Mouse (Mus musculus) midbrain, embryonic 11.5 days (tissue): ENCODE measurements at regions not wholly inside any gene's neighbourhood (a gene's known extent, or its start where the extent isn't known, plus 50 kb on each side); places are given as distances from the start of the nearest gene placed in this dataset.
"Not testable (repeated sequence)": the region's sequence is repeated elsewhere in the genome, so short reads cannot be mapped to it uniquely, and the experiment has no call there.

Source experiments
- ATAC-seq: fragments of 200-750 bp; cut with Nextera tagmentation; 2 replicates; pipeline ENCODE4 v1.8.0; 2017; ENCODE audit warnings: moderate TSS enrichment, moderate library complexity; ENCODE audit not compliant: low FRiP score
- DNase-seq: peaks from one replicate; pipeline ENCODE4 v3.0.0; 2015; ENCODE audit warnings: low spot score; ENCODE audit errors: missing footprints
- H3K27ac ChIP-seq: fragments of 300-500 bp; sonication (generic); 2 replicates; pipeline ENCODE4 v1.5.1; 2014; ENCODE audit warnings: low read depth, low read length
- H3K27me3 ChIP-seq: fragments of 300-500 bp; sonication (generic); 2 replicates; pipeline ENCODE4 v1.6.1; 2014; ENCODE audit warnings: mild to moderate bottlenecking, low read length, moderate library complexity, mixed read lengths; ENCODE audit not compliant: control insufficient read depth, insufficient read depth
- H3K36me3 ChIP-seq: fragments of 300-500 bp; sonication (generic); 2 replicates; pipeline ENCODE4 v1.6.1; 2014; ENCODE audit warnings: mild to moderate bottlenecking, low read length, moderate library complexity, mixed read lengths; ENCODE audit not compliant: control insufficient read depth, insufficient read depth
- H3K4me1 ChIP-seq: fragments of 300-500 bp; sonication (generic); 2 replicates; pipeline ENCODE4 v1.6.1; 2014; ENCODE audit warnings: low read length; ENCODE audit not compliant: control insufficient read depth, insufficient read depth
- H3K4me2 ChIP-seq: fragments of 300-500 bp; sonication (generic); 2 replicates; pipeline ENCODE4 v1.6.1; 2014; ENCODE audit warnings: mild to moderate bottlenecking, moderate library complexity
- H3K4me3 ChIP-seq: fragments of 300-500 bp; sonication (generic); 2 replicates; pipeline ENCODE4 v1.5.1; 2014; ENCODE audit warnings: low read depth, low read length
- H3K9ac ChIP-seq: fragments of 300-500 bp; sonication (generic); 2 replicates; pipeline ENCODE4 v1.6.1; 2014; ENCODE audit warnings: low read length
- H3K9me3 ChIP-seq: fragments of 300-500 bp; sonication (generic); 2 replicates; pipeline ENCODE4 v1.6.1; 2016; ENCODE audit warnings: low read length; ENCODE audit not compliant: control insufficient read depth
- WGBS: fragments of 180-500 bp; shearing (Covaris S2); extraction: QIAGEN DNeasy Blood & Tissue Kit; methylation state at CpG from one replicate; pipeline ENCODE4 v1.1.7; 2014; 5-methylcytosine and 5-hydroxymethylcytosine counted together

- H3K36me3 ChIP-seq, result no peaks in the 10 kb centered on the region
Observed at GRCm38 (mm10) chr19:49294980-49295379, 1089.2 kb downstream of the Sorcs3 start.

DNA sequence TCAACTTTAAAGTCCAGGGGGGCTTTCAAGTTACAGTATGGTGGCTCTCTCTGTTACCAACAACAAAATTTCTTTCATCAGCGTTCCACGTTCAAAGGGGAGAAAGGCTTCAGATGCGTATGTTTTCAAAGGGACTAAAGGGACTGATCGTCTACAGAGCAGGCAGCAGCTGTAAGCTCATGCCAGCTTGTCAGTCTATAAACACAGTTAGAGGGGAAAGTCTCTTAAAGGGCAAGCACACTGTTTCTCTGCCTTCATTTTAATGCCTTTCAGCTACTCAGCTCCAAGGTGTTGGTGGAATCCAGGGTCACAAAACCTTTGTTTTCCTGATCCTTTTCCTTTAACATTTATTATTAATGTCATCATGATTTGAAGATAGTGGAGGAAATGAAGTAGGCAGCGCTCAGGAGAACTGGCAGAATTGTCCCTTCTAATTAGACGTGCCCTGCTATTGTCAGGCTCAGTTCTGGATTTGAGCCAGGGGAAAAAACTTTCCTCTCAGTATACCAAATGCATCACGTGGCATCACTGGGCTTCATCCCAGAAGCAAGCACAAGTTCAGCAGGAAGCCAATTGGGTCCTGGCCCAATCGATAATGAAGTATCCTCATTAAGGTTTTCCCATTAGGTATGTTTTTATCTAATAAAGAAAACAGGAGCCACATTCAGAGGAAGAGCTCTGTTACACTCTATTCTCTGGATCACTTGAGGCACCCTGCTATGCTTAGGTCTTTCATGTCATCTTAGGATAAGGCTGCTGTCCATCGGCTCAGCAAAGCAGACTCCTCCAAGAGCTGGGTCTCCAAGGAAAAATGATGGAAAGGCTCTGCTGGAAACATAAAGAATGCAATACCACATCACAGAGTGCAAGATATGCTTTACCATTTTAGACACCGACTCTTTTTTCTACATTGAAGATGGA is 1093.8 kb downstream of the Sorcs3 start:
- Histone ChIP-seq H3K9ac (no peak overlapping the region), H3K36me3 (no peaks in the 10 kb centered on the region), H3K4me2 (no peak overlapping the region), H3K27ac (no peak overlapping the region), H3K27me3 (no peaks in the 10 kb centered on the region), H3K4me3 (no peak overlapping the region), H3K9me3 (no peaks in the 10 kb centered on the region), H3K4me1 (peaks cover 5% of the 10 kb centered on the region; the same call in 1 of the 2 replicates)
- ATAC-seq, result peak; percentile 82
- WGBS, result 26% methylated on average over 10 of the region's 10 CpGs
- DNase-seq, result peak; percentile 87

More at GRCm38 (mm10) chr19:49294980-49295379, 1089.2 kb downstream of the Sorcs3 start:
- ATAC-seq (no peak), DNase-seq (no peak)
- Histone ChIP-seq H3K27me3 (no peaks in the 10 kb centered on the region), H3K27ac (no peak overlapping the region), H3K9me3 (no peaks in the 10 kb centered on the region), H3K4me2 (no peak overlapping the region), H3K4me1 (peaks cover 5% of the 10 kb centered on the region; the same call in 1 of the 2 replicates), H3K9ac (no peak overlapping the region), H3K4me3 (no peak overlapping the region)
- WGBS, result 87% methylated on average over 2 of the region's 2 CpGs

DNA sequence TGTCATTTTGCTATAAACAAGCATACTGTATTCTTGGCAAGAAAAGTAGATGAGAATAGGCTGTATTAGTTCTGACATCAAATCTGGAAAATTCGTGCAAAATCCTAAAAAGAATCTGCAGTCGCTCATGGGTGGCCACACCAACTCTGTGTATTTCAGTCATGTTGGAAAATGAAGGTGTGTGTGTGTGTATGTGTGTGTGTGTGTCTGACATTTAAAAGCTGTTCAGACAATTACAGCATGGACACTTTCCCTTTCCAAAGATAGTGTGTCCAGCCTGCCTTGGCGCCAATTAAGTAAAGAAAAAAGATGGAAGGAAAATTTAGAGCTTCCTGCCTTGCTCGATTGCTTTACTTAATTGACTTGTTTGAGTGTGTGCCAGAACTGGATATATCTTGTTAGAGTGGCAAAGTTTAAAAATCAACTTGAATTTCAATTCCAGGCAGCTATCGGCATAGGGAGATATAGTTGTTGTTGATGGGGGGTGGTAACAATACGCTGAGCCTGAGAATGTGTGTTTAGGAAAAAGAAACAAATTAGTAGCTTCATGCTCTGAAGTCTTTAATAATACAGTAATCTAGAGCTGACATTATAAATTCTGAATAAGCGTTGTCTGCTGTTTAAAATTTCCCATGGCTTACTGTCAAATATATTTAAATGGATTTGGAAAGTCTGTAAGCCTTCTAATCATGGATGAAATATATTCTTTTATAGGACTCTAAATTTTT is 1095.7 kb downstream of the Sorcs3 start:
- H3K9me3 ChIP-seq, result no peaks in the 10 kb centered on the region
- H3K36me3 ChIP-seq, result no peaks in the 10 kb centered on the region
- H3K9ac ChIP-seq, result no peak overlapping the region
- no peaks in the 10 kb centered on the region for H3K27me3 ChIP-seq
- H3K4me2 ChIP-seq, result no peak overlapping the region
- no peak overlapping the region for H3K27ac ChIP-seq
- DNase-seq (no peak), ATAC-seq (no peak)
- 92% methylated on average over 7 of the region's 7 CpGs for WGBS
- no peak overlapping the region for H3K4me3 ChIP-seq
- peaks cover 7% of the 10 kb centered on the region; the same call in 1 of the 2 replicates for H3K4me1 ChIP-seq

- H3K27me3 ChIP-seq, result no peaks in the 10 kb centered on the region
- no peak overlapping the region for H3K9ac ChIP-seq
- ATAC-seq, result peak; percentile 86
- WGBS, result 61% methylated on average over 3 of the region's 3 CpGs
- no peak overlapping the region for H3K4me3 ChIP-seq
- no peaks in the 10 kb centered on the region for H3K36me3 ChIP-seq
- peaks cover 2% of the 10 kb centered on the region; the same call in 1 of the 2 replicates for H3K4me1 ChIP-seq
- no peaks in the 10 kb centered on the region for H3K9me3 ChIP-seq
- DNase-seq, result peak; percentile 88
- H3K27ac ChIP-seq, result peak overlapping the region; percentile 25; the same call in 1 of the 2 replicates
- no peak overlapping the region for H3K4me2 ChIP-seq
Observed at GRCm38 (mm10) chr19:49305804-49306203, 1100.0 kb downstream of the Sorcs3 start.

DNA sequence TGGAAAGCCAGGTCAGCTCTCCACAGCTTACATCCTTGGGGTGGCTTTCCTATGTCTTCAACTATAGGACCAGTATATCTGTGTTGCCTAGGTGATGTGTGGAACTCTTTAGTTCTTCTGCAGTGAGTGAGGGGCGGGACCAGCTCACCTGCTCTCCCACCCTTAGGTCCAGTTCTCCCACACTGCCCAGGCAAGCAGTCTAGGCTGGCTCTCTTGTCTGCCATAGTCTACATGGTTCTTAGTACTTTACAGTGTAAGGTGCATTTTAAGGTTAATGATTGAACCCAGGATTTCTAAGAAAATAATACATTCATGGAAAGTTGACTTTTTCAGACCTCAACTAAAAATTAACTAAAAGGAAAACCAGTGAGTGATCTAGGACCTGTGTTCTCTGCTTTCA is 1108.4 kb downstream of the Sorcs3 start:
- peaks cover 3% of the 10 kb centered on the region; the same call in 1 of the 2 replicates for H3K4me1 ChIP-seq
- H3K4me3 ChIP-seq, result no peak overlapping the region
- no peak overlapping the region for H3K27ac ChIP-seq
- WGBS, result 90% methylated on average over 1 of the region's 1 CpGs
- ATAC-seq (no peak), DNase-seq (no peak)
- H3K9ac ChIP-seq, result no peak overlapping the region
- H3K4me2 ChIP-seq, result no peak overlapping the region
- no peaks in the 10 kb centered on the region for H3K9me3 ChIP-seq
- H3K27me3 ChIP-seq, result no peaks in the 10 kb centered on the region
- no peaks in the 10 kb centered on the region for H3K36me3 ChIP-seq

GRCm38 (mm10) chr19:49359642-49360041 is 1153.8 kb downstream of the Sorcs3 start:
- Histone ChIP-seq H3K4me2 (no peak overlapping the region), H3K27ac (no peak overlapping the region), H3K9ac (no peak overlapping the region), H3K27me3 (no peaks in the 10 kb centered on the region), H3K4me1 (no peaks in the 10 kb centered on the region), H3K4me3 (no peak overlapping the region), H3K36me3 (no peaks in the 10 kb centered on the region), H3K9me3 (no peaks in the 10 kb centered on the region)
- no peak for ATAC-seq
- DNase-seq, result no peak
- 83% methylated on average over 3 of the region's 3 CpGs for WGBS

GRCm38 (mm10) chr19:49360715-49361114 is 1154.9 kb downstream of the Sorcs3 start:
- 89% methylated on average over 5 of the region's 5 CpGs for WGBS
- no peaks in the 10 kb centered on the region for H3K27me3 ChIP-seq
- no peak overlapping the region for H3K4me2 ChIP-seq
- no peak for ATAC-seq
- no peak overlapping the region for H3K27ac ChIP-seq
- H3K4me3 ChIP-seq, result no peak overlapping the region
- no peaks in the 10 kb centered on the region for H3K36me3 ChIP-seq
- H3K9ac ChIP-seq, result no peak overlapping the region
- no peaks in the 10 kb centered on the region for H3K4me1 ChIP-seq
- DNase-seq, result no peak
- no peaks in the 10 kb centered on the region for H3K9me3 ChIP-seq

DNA sequence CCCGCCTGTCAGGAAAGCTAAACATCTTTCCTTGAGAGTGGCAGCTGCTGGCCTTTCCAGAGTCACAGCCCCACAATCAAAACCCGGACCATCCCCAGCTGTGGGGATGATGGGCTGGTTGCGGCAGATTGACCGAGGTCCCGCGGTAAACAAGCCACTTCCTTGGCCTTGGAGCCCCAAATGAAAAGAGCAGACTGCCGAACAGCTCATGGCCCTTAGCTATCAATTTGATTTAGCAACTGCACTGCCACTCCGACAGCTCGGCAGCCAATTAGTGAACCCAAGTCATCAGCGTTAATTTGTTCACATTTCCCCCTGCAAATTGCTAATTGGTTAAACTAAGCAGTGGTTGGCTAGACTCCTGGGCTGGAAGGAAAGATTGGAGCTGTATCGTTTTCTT is 1155.3 kb downstream of the Sorcs3 start:
- not testable (repeated sequence) for H3K9ac ChIP-seq, H3K4me1 ChIP-seq, H3K27ac ChIP-seq, ATAC-seq, H3K4me3 ChIP-seq, DNase-seq, H3K27me3 ChIP-seq, H3K4me2 ChIP-seq, H3K36me3 ChIP-seq, H3K9me3 ChIP-seq
- WGBS, result 93% methylated on average over 10 of the region's 11 CpGs

GRCm38 (mm10) chr19:49372921-49373320 is 1167.1 kb downstream of the Sorcs3 start:
- no peak for ATAC-seq
- no peak for DNase-seq
- 85% methylated on average over 1 of the region's 1 CpGs for WGBS
- no peak overlapping the region for H3K4me3 ChIP-seq
- no peak overlapping the region for H3K4me2 ChIP-seq
- no peaks in the 10 kb centered on the region for H3K9me3 ChIP-seq
- no peak overlapping the region for H3K9ac ChIP-seq
- H3K27ac ChIP-seq, result no peak overlapping the region
- no peaks in the 10 kb centered on the region for H3K4me1 ChIP-seq
- no peaks in the 10 kb centered on the region for H3K36me3 ChIP-seq
- no peaks in the 10 kb centered on the region for H3K27me3 ChIP-seq
